Mouse (Mus musculus): ENCODE results near the gene Zfp958.

GRCm38 (mm10) chr8:4676586-4676985, 63.6 kb downstream of the Zfp958 start:
- TF ChIP-seq CTCF (IDR thresholded peaks at IDR 0.05; ENCODE audit: insufficient read depth, low read depth, low read length): no peak
- TF ChIP-seq POLR2A (IDR thresholded peaks at IDR 0.05; ENCODE audit: insufficient read depth, low read depth, low read length): no peak

All from olfactory bulb, adult 2 months (tissue).